Mouse (Mus musculus): Measurements from ENCODE around the gene Spem1.

DNA sequence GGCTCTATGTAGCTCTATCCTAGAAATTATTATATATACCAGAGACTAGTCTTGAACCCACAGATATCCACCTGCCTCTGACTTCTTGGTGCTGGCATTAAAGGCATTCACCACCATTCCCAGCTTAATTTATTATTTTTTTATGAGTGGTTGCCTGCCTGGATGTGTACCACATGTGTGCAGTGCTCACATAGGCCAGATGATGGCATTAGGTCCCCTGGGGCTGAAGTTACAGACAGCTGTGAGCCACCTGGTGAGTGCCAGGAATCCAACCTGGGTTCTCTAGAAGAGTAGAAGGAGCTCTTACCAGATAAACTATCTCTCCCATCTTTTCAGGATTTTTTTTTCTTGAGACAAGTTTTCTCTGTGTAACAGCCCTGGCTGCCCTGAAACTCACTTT, 11.7 kb downstream of the Spem1 start:
- TF ChIP-seq CTCF (IDR thresholded peaks at IDR 0.05) (no peak; the same call in 1 of the 2 replicates), EP300 (IDR thresholded peaks at IDR 0.05) (no peak)
